Mouse (Mus musculus) embryo, embryonic 11 days (tissue): ENCODE data around the gene Pyroxd1.
"Not testable (repeated sequence)": the region's sequence is repeated elsewhere in the genome, so short reads cannot be mapped to it uniquely, and the experiment has no call there.

Experiments
- DNase-seq: peaks from one replicate; pipeline ENCODE4 v3.0.0-alpha.2; 2015

Gene Pyroxd1

DNA sequence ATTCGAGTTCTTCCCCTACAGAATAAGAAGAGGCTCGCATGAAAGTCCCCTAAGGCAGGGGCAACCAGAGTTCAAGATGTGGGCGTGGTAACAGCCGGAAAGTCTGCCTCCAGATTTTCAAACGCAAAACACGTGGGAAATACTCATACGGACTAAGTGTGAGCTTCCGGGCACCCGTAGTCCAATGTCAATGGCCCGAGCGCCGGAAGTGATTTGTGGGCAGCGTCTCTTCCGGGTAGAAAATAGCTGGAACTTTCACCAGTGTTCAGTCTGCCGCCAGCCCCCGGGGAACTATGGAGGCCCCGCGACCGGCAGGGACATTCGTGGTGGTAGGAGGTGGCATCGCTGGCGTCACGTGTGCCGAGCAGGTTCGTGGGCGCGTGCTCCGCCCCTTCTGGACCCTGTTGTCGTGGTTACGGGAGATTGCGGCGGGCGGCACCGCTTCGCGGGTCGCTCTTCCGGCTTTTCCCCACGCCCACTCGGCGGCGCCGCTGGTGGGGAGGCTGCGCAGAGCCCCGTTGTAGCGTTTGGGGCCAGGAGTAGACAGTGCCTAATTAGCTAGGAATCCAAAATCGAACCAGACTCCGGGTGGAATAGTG is at the start of gene Pyroxd1:
Pyroxd1 (plus strand) TSS at position 215 of the 599 bp plus-strand sequence.
- DNase-seq, result peak; percentile 97

DNA sequence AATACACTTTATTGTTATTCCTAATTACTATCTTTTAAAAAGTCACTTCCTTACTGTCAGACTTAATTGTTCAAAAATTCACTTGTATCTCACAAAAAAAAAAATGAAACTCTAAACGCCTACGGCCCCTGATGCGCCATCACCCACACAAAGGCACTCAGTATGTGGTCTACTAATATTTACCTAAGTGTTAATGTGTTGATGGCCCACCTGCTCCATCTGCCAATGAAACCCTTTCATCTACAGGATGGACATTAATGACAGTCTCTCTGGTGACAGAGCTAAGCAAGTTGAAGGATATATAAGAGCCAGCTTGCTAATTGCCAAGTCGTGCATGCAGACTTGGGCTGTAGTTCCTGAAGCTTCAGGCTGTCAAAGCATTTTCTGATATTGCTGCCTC is 47.4 kb upstream of the Pyroxd1 start, which contains the start of gene Iapp:
Iapp (plus strand) TSS at position 326 of the 400 bp plus-strand sequence.
- DNase-seq, result no peak

DNA sequence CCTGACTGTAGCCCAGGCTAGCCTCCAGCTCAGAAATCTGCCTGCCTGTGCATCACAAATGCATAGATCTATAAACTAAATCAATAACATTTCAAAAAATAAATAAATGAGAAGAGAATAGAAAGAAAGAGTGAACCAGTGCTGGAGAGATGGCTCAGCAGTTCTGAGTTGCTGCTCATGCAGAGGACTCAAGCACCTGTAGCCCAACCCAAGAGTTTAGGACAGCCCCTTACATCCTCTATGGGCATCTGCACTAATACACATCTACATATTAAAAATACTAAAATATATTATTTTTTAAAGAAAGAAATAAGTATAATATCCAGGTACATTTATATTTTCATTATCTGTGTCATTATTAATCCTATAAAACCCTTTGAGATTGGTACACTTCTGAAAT is 40.4 kb upstream of the Pyroxd1 start:
- no peak for DNase-seq

DNA sequence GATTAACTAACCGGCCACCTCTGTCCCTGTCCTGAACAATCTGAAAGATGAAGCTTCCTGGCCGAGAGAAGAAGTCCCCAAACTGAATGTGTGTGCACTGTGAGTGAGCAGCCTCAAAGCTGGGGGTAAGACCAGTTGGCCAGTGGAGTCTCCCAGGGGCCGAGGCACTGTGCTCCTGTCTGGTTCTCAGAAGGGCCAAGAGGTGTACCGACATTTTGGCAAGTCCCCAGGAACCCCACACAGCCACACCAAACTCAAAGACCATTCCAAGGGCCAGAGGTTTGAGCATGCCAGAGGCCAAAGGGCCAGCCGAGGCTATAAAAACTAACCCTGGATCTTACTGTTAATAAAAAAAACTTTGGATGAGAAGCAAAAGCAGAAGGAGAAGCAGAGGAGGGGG is 31.2 kb upstream of the Pyroxd1 start:
- no peak for DNase-seq

DNA sequence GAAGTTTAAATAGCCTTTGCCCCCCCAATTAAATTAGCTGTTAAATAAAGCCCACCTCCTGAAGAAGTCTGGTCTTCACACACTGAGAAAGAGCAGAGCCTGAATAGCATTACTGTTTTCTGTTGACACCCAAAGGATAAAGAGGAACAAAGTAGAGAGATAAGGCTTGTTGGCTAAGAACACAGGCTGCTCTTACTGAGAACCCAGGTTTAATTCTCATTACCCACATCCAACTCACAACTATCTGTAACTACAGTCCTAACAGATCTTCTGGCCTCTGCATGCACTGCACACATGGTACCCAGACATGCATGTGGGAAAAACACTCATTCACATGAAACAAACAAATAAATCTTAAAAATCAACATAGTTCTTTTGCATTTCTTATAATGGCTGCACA is 28.3 kb upstream of the Pyroxd1 start:
- no peak for DNase-seq

DNA sequence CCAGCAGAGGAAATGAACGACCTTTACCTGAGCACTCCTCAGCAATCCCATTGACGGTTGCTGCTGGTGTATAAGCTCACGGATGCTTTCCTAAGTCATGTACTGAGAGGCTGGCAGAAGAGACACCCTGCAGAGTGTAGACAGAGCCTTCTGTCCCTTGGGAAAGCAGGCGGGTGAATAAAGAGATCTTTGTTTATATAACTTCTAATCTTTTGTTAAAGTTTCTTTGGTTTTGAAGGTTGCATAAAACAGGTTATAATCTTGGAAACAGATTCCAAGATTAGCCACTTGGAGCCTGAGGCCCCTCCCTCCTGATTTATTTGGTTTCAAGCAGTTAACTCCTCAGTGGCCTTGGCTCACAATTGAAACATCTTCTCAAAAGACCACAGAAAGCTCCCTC is 22.6 kb upstream of the Pyroxd1 start, which contains the start of gene Slco1a5:
Slco1a5 (minus strand) TSS at position 101 of the 400 bp plus-strand sequence.
- DNase-seq, result no peak

DNA sequence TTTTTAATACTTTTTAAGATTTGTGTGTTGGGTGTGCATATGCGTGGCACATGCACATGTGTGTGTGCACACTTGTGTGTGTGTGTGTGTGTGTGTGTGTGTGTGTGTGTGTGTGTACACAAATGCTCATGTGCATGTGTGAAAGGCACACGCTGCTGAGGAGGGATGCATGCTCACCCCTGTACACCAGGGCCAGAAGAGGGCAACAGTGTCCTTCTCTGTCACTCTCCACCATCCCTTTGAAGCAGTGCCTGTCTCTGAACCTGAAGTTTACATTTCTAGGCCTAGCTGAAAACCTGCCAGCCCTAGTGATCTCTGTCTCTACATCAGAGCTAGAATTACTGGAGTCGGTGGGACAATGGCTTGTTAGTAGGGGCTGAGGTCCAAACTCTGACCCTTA is 18.9 kb upstream of the Pyroxd1 start:
- DNase-seq, result no peak

DNA sequence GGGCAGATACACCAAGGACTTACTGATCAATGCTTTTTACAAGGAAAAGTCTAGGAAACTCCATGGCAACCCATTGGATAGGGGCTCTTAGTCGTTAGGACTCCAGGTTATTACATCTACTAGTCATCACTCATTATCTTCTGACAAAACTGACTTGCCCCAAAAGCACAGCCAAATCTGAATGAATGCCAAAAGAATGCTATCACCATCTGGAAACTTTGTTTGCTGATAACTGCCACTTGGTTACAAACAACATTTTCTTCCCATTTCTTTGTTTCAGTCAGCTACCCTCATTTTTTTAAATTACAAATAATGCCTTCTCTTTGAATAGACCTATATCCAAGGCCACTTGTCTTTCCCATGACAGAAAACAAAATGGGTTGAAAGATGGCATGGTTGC is 16.3 kb upstream of the Pyroxd1 start:
- DNase-seq, result no peak

DNA sequence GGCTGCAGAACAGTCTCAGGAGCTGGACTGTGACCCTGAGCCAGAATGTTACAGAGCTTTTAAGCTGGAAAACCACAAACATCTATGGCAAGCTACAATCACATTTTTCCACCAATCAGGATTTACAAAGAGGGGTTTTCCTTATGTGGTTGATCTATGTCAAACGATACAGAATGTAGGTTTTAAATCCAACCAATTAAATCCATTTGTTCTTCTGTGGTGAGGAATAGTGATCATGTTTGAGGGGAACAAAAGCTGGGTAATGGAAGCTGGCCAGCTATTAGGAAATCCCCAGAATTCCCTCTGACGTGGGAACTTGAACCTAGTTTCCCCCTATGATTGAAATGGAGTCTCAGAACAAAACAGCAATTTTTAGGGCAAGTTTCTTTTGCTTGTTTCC is 6.5 kb upstream of the Pyroxd1 start:
- DNase-seq, result no peak

DNA sequence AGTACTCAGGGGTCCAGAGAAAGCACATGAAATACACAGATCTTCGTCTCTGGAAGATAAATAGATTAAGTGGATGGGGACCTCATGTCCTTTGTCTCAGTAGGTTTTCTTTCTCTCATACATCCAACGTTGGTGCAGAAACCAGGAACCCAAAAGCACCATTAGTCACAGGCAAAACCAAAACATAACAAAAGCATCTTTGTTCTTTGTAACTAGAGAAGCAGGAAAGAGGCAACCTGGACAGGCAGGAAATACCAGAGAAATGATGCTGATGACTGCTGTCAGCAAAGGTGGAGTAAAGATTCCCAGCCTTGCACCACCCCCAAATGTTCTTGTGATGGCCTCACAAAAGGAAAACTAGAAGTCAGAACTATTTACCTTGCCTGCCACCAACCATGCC is 5.9 kb upstream of the Pyroxd1 start:
- DNase-seq, result no peak

DNA sequence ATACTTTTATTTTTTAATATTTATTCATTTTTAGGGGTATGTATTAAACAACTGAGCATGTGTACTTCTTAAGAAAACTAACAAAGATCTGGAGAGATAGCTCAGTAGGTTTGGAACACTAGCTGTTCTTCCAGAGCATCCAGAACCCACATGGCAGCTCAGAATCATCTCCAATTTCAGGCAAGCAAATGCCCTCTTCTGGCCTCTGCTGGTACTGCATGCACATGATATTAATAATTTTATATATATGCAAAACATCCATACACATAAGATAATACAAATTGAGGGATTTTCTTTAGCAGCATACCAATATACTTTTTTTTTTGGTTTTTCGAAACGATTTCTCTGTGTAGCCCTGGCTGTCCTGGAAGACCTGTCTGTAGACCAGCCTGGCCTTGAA is 1.9 kb upstream of the Pyroxd1 start:
- DNase-seq, result peak; percentile 47

DNA sequence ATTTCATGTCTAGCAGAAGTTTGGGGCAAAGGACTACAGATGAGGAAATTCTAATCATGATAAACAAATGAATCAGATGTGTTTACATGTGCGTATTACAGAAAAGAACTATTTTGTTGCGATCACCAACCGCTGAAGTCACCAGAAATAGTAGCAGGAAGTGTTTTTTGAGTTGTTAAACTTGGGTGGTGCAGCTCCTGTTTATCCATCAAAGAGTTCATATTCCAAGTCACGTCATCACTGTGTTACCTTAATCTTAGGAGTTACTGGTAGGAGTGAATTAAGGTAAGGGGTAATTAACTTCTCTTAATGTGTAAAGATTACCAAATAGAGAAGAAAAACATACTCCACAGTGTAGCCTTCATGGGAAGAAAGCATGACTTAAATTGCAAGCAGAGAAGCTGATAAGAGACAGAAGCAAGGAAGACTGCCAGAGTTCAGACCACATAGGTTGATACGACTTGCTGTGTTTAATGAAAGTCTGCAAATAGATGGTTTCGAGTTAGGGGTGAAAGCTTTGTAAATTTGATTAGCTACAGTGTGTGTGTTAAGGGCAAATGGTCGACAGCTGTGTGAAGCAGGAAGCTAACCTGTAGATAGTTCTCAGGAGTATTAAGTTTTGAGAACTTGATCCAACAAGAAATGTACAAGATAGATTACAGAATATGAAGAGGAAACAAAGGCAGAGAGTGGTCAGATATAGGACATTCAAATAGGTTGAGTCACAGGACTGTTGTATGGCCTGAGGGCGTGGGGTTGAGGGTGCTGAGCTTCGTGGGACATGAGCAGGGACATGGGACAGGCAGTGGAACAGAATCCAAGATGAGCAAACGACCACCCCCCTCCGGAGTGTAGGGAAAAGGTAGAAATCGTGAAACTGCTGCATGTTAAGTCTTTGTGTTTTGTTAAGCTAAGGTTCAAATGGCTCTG is 992 bp downstream of the Pyroxd1 start:
- no peak for DNase-seq

DNA sequence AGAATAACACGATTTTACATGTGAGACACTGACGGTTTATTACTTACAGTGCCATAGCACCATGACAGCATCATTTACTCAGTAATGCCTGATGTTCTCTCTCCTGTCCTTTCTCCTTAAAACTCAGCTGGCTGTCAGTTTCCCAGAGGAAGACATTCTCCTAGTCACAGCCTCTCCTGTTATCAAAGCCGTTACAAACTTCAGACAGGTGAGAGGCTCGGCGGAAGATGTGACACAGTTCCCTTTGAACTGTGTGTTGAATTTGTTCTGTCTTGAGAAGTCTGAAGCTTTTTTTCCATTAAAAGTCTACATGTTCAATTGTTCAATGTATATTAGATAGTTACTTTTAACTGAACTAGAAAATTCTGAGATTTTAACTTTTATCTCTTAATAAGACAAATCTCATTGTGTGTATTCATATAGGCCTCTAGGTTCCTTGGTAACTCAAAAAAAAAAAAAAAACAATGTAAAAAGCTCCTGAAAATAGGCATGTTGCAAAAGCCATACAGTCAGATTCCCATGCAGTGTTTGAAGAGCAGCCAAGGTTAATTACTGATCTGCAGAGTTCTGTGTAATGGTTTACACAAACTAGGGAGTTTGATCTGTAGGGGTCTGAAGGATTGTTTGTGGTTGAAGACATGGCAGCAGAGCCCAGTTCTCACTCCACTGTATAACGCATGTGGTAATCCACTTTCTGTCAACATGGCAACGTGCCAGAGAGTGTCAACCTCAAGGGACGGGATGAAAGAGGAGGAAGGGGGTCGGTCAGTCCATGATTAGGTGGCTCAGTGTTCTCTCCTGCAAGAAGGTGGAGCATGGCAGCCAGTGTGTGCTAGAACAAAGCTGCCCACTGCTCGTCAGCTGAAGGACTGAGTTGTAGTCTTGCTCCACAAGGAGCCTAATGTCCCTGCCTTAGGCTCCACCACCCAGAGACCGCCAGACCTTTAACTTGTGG is 2.3 kb downstream of the Pyroxd1 start:
- no peak for DNase-seq

DNA sequence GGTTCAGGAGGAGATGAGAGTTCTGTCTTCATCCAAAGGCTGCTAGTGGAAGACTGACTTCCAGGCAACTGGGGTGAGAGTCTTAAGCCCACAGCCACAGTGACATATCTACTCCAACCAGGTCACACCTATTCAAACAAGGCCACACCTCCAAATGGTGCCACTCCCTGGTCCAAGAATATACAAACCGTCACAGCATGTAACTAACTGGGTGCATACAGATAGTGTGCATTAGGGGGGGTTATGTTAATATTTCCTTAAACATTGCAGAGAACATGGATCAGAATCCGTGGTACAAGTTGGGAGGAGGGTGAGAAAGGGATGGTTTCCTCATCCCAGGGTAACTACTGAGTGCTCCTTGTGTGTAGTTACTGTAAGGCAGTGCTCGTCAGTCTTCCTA is 6.6 kb downstream of the Pyroxd1 start:
- DNase-seq, result not testable (repeated sequence)

DNA sequence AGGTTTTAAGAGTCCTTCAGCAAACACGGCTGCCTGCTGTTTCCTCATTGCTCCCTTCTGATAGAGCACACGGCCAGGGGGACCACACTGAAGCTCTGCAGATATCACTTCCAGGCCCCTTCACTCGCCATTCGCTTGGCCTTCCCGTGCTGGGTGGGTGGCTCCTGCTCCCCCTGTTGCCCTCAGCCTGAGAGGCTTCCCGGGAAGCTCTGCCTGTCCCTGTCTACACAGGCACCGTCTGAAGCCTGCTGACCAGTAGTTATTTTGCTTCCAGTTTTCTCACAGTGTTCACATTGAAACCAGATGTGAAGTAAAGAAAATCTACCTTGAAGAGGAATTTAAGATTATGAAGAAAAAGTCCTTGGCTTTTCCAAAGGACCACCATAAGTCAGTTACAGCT is 11.7 kb downstream of the Pyroxd1 start:
- DNase-seq, result no peak

DNA sequence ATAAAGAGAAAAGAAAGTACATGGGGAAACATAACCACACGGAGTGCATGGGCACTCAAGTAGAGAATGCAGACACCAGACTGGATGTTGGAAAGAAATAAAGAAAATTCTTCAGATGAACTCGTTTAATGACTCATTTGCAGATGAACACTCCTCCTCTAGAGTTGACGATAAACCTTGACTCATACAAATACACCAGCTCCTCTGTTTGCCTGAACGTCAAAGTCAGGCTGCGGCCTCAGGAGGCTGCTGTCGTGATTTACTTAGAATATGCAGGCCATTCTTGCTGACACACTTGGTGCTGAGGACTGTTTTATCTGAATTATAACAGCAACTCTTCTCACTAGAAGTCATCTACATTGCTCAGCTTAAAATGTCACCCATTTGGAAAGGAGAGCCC is 16.6 kb downstream of the Pyroxd1 start:
- DNase-seq, result no peak

DNA sequence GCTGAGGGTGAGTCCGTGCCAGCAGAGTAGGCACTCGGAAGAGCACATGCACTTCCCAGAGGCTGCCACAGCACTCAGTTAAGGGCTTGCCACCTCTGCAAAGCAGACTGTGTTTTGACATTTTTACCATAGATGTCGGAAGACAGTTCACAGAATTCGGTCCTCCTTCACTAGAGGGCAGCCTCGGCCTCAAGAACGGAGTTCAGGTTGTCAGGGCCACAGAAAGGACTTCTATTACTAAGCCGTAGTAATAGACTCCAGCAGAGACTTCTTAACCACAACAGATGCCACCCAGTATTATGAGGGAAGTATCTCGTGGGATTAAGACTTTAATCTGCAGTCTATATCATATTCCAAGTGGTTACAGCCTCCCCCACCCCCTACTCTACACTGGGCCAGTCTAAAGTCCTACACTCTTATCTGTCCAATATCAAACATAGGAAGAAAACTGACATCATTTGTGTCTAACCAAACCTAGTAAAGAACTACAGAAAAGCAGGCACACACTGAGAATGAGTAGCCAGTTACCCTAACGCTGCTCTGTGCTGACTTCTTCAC is 17.6 kb downstream of the Pyroxd1 start:
- DNase-seq, result peak; percentile 35

DNA sequence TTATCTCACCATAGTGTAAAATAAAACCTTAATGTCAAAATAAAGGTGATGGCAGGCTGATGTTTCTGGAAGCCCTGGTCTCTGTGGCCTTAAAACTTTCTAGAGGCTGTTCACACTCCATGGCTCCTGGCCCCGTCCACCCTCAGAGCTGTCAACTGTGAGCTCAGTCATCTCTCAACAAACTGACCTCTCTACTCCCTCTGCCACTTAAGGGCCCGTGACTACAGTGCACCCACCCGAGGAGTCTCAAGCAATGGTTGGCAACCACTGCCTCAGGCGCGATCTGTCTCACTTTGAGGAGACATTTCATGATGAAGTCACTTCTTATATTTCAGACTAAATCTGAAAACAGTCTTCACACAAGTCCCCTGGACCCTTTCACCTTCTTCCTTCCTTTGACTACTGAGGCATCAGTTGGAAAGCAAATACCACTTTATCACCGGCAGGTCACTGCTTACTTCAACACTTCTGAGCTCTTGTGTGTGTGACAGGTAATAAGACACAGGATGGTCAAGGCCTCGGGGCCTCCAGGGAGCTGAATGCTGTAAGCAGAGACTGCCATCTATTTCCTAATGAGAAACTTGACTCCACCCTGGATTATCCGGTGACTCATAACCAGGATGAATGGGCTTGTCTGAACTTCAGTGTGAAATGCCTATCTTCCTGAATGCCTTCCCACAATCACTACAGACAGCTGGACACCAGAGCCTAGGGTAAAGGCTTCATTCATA is 20.5 kb downstream of the Pyroxd1 start:
- no peak for DNase-seq

DNA sequence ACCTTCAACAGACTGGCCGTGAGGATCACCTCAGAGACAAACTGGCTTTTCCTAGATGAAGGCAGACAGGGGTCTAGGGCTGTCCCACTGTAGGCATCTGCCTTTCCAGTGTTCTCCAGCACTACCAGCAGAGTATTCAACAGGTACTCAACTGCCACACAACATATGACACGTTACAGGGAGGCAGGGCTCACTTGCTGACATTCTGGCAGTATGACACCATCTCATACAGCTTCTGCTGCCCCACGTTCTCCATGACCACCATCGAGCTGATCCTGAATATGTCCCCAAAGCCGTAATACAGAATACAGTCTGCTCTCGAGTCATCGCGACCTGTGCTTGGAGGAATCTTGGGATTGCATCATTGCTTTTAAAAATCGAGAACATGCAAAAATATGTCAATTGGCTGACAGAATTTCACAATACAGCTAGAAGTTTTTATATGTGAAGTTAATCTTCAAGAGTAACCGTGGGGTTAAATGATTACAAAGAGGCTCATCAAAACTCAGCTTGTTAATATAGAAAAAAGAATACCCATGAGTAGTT is 21.1 kb downstream of the Pyroxd1 start:
- DNase-seq, result no peak

DNA sequence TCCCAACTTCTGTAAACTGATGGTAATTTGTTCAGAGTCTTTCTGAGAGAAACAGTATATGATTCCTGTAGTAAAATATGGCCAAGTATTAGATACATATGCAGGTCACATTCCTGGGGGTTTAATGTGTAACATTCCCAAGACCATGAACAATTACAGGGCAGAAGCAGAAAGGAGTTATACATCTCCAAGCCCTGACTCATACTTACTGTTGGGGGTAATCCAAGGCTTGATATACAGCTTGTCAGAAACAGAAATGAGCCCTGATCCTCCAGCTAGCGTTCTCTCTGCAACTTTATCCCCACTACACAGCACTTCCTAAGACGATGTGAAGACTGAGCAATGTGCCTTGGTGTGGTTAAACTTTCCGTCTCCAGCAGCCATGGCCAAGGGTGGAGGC is 22.1 kb downstream of the Pyroxd1 start:
- no peak for DNase-seq

DNA sequence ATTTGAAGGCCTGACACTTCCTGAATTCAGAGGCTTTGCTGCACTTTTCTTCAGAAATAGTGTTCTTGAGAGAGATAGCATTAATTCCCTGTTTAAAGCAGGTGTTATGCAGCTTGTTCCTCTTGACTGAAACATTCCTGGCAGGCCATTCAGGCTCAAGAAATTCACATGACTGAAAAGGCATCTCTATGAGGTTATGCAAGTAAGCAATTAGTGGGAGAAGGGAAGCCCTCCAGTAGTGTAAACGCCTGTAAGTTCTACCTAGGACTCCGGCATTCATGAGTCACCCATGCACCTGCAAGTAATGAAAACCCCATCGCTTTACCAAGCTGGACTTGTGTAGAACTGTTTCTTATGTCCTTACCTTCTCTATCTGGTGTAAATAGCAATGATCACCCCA is 24.1 kb downstream of the Pyroxd1 start:
- no peak for DNase-seq

DNA sequence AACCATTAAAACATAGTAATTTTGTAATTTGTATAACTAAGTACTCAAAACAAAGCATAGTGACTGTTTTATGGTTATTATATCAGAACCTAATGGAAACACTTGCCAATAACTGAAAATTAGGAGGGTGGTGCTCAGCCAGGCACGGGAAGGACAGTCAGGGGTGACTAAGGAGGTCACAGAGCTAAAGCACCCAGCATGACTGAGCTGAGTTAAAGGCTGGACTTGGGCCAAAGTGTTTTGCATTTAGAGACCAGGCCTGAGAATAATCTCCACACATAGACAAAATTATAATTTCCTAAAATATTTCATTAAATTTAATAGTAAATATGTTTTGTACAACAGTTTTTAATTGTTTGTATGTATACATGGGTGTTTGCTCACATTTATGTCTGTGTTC is 31.6 kb downstream of the Pyroxd1 start:
- no peak for DNase-seq
